Mouse (Mus musculus): ENCODE results near the gene Sfxn5. TPM values are rescaled to one million over a fixed set of nuclear protein-coding genes. Genes with fewer than 3 reads are reported as not detected.

The Sfxn5 gene
- polyA plus RNA-seq, 2 experiments = 5.8 to 6.6 TPM

GRCm38 (mm10) chr6:85290869-85291824, 42.1 kb downstream of the Sfxn5 start:
- Histone ChIP-seq H3K9me3 (ENCODE audit: control insufficient read depth, low read length) (no peaks in the 10 kb centered on the region), H3K27me3 (ENCODE audit: control insufficient read depth, insufficient read depth, low read length) (no peaks in the 10 kb centered on the region), H3K4me2 (replicated peaks; ENCODE audit: low read depth, low read length, severe bottlenecking) (no peak overlapping the region), H3K27ac (replicated peaks; ENCODE audit: low read depth, low read length) (no peak overlapping the region), H3K36me3 (ENCODE audit: control insufficient read depth, insufficient read depth, low read length) (no peaks in the 10 kb centered on the region), H3K9ac (ENCODE audit: low read depth, low read length, severe bottlenecking) (no peak overlapping the region), H3K4me3 (replicated peaks; ENCODE audit: low read length) (no peak overlapping the region), H3K4me1 (ENCODE audit: control insufficient read depth, insufficient read depth, low read length) (peaks cover 12% of the 10 kb centered on the region; the same call in 1 of the 2 replicates)
- ATAC-seq (ENCODE audit: low FRiP score, low read depth) (no peak), DNase-seq (ENCODE audit: low spot score) (no peak)
- TF ChIP-seq POLR2A (IDR thresholded peaks at IDR 0.05; ENCODE audit: borderline replicate concordance, extremely low read depth, insufficient read depth, insufficient read length) = no peak
- WGBS = 87% methylated on average over 16 of the region's 16 CpGs

- H3K4me2 ChIP-seq (replicated peaks; ENCODE audit: low read depth, low read length, severe bottlenecking) = no peak overlapping the region
- H3K4me3 ChIP-seq (replicated peaks; ENCODE audit: low read length) = no peak overlapping the region
- 83% methylated on average over 4 of the region's 4 CpGs for WGBS
Observed at GRCm38 (mm10) chr6:85288193-85288857, 44.9 kb downstream of the Sfxn5 start.

GRCm38 (mm10) chr6:85286283-85287047, 46.8 kb downstream of the Sfxn5 start:
- Histone ChIP-seq H3K36me3 (ENCODE audit: control insufficient read depth, insufficient read depth, low read length) (no peaks in the 10 kb centered on the region), H3K9ac (ENCODE audit: low read depth, low read length, severe bottlenecking) (no peak overlapping the region), H3K4me1 (ENCODE audit: control insufficient read depth, insufficient read depth, low read length) (no peaks in the 10 kb centered on the region), H3K27me3 (ENCODE audit: control insufficient read depth, insufficient read depth, low read length) (no peaks in the 10 kb centered on the region), H3K4me2 (replicated peaks; ENCODE audit: low read depth, low read length, severe bottlenecking) (no peak overlapping the region), H3K27ac (replicated peaks; ENCODE audit: low read depth, low read length) (no peak overlapping the region), H3K4me3 (replicated peaks; ENCODE audit: low read length) (no peak overlapping the region), H3K9me3 (ENCODE audit: control insufficient read depth, low read length) (no peaks in the 10 kb centered on the region)
- ATAC-seq (ENCODE audit: low FRiP score, low read depth) = no peak
- TF ChIP-seq POLR2A (IDR thresholded peaks at IDR 0.05; ENCODE audit: borderline replicate concordance, extremely low read depth, insufficient read depth, insufficient read length) = no peak
- WGBS = 81% methylated on average over 13 of the region's 13 CpGs
- DNase-seq (ENCODE audit: low spot score) = no peak

More at GRCm38 (mm10) chr6:85288193-85288857, 44.9 kb downstream of the Sfxn5 start:
- Histone ChIP-seq H3K36me3 (ENCODE audit: control insufficient read depth, insufficient read depth, low read length) (no peaks in the 10 kb centered on the region), H3K4me1 (ENCODE audit: control insufficient read depth, insufficient read depth, low read length) (no peaks in the 10 kb centered on the region), H3K27me3 (ENCODE audit: control insufficient read depth, insufficient read depth, low read length) (no peaks in the 10 kb centered on the region), H3K27ac (replicated peaks; ENCODE audit: low read depth, low read length) (no peak overlapping the region), H3K9me3 (ENCODE audit: control insufficient read depth, low read length) (no peaks in the 10 kb centered on the region), H3K9ac (ENCODE audit: low read depth, low read length, severe bottlenecking) (no peak overlapping the region)
- DNase-seq (ENCODE audit: low spot score) (no peak), ATAC-seq (ENCODE audit: low FRiP score, low read depth) (no peak)
- TF ChIP-seq POLR2A (IDR thresholded peaks at IDR 0.05; ENCODE audit: borderline replicate concordance, extremely low read depth, insufficient read depth, insufficient read length) = no peak

DNA sequence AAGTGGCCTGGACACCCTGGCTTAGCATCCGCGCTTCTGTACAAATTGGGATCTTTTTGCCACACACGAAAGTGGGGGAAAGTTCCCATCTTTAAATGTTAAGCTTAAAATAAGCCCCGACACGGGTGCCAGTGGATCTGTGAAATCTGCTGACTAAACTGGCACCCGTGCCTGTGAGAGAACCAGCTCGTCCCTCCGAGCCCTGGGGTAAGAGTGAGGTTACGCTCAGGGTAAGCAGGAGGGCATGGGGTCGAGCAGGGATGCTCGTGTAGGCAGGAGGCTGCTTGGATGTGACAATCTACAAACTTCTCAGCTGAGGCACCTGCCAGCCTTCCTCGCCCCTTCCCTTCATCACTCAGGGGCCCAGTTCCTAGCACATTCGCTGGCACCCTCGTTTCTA, 52.4 kb downstream of the Sfxn5 start:
- no peaks in the 10 kb centered on the region for H3K9me3 ChIP-seq (ENCODE audit: control insufficient read depth, low read length)
- no peak for ATAC-seq (ENCODE audit: low FRiP score, low read depth)
- no peak overlapping the region for H3K9ac ChIP-seq (ENCODE audit: low read depth, low read length, severe bottlenecking)
- 81% methylated on average over 14 of the region's 14 CpGs for WGBS
- no peak for TF ChIP-seq POLR2A (IDR thresholded peaks at IDR 0.05; ENCODE audit: borderline replicate concordance, extremely low read depth, insufficient read depth, insufficient read length)
- H3K4me2 ChIP-seq (replicated peaks; ENCODE audit: low read depth, low read length, severe bottlenecking) = no peak overlapping the region
- H3K4me3 ChIP-seq (replicated peaks; ENCODE audit: low read length) = no peak overlapping the region
- H3K27ac ChIP-seq (replicated peaks; ENCODE audit: low read depth, low read length) = no peak overlapping the region
- H3K27me3 ChIP-seq (ENCODE audit: control insufficient read depth, insufficient read depth, low read length) = no peaks in the 10 kb centered on the region
- H3K4me1 ChIP-seq (ENCODE audit: control insufficient read depth, insufficient read depth, low read length) = peaks cover 4% of the 10 kb centered on the region; the same call in 1 of the 2 replicates
- DNase-seq (ENCODE audit: low spot score) = no peak
- no peaks in the 10 kb centered on the region for H3K36me3 ChIP-seq (ENCODE audit: control insufficient read depth, insufficient read depth, low read length)

DNA sequence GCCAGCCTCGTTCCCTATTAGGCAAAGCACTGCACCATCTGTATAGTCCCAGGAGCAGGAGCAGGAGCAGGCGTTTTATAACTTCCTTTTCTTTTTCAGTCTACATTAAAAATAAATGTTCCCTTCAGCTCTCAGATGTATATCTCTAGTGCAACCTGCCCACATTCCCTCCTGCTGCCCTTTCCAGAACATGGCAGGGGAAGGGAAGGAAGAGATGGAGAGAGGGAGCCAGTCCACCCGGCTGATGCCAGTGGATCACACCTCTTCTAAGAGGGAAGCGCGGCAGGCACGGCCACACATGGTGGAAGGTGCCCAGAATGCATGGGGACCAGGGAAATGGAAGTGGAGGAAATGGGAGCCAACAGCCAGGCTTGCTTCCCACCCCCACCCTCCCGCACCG, 56.7 kb downstream of the Sfxn5 start:
- no peak overlapping the region for H3K27ac ChIP-seq (replicated peaks; ENCODE audit: low read depth, low read length)
- H3K36me3 ChIP-seq (ENCODE audit: control insufficient read depth, insufficient read depth, low read length) = no peaks in the 10 kb centered on the region
- no peak overlapping the region for H3K9ac ChIP-seq (ENCODE audit: low read depth, low read length, severe bottlenecking)
- WGBS = 63% methylated on average over 8 of the region's 8 CpGs
- no peaks in the 10 kb centered on the region for H3K27me3 ChIP-seq (ENCODE audit: control insufficient read depth, insufficient read depth, low read length)
- peaks cover 4% of the 10 kb centered on the region; the same call in 1 of the 2 replicates for H3K4me1 ChIP-seq (ENCODE audit: control insufficient read depth, insufficient read depth, low read length)
- no peaks in the 10 kb centered on the region for H3K9me3 ChIP-seq (ENCODE audit: control insufficient read depth, low read length)
- no peak overlapping the region for H3K4me2 ChIP-seq (replicated peaks; ENCODE audit: low read depth, low read length, severe bottlenecking)
- ATAC-seq (ENCODE audit: low FRiP score, low read depth) (no peak), DNase-seq (ENCODE audit: low spot score) (no peak)
- no peak for TF ChIP-seq POLR2A (IDR thresholded peaks at IDR 0.05; ENCODE audit: borderline replicate concordance, extremely low read depth, insufficient read depth, insufficient read length)
- no peak overlapping the region for H3K4me3 ChIP-seq (replicated peaks; ENCODE audit: low read length)
